Mouse (Mus musculus) megakaryocyte, embryonic 14.5 days (primary cell): Measurements from ENCODE around the gene Olfr576. TPM values are rescaled to one million over a fixed set of nuclear protein-coding genes. Genes with fewer than 3 reads are reported as not detected.

Experiments
- H3K27me3 ChIP-seq: replicated peaks from 2 replicates; pipeline ENCODE3; 2012; ENCODE audit warnings: inconsistent platforms
- H3K36me3 ChIP-seq: replicated peaks from 2 replicates; pipeline ENCODE3; 2012; ENCODE audit warnings: low read length, inconsistent platforms, mixed read lengths
- H3K4me1 ChIP-seq: 2 replicates; pipeline ENCODE4 v1.6.1; 2012; ENCODE audit warnings: inconsistent platforms
- H3K4me3 ChIP-seq: replicated peaks from 2 replicates; pipeline ENCODE3; 2012; ENCODE audit warnings: moderate library complexity, mild to moderate bottlenecking, inconsistent platforms
- H3K9me3 ChIP-seq: 2 replicates; pipeline ENCODE4 v1.6.1; 2012; ENCODE audit warnings: inconsistent platforms
- FLI1 ChIP-seq: IDR thresholded peaks from 2 replicates; pipeline ENCODE4 v1.6.1; 2012; ENCODE audit warnings: low read length, inconsistent platforms, mixed read lengths
- GATA1 ChIP-seq: IDR thresholded peaks from 3 replicates; pipeline ENCODE4 v1.6.1; 2012; ENCODE audit warnings: mixed read lengths, low read length, inconsistent platforms, borderline replicate concordance
- polyA plus RNA-seq: library from polyadenylated mRNA; stranded (reverse); fragments of >175 nt; gene quantifications from 2 replicates; pipeline ENCODE4 v1.2.3, GENCODE M21; 2012; ENCODE audit warnings: low replicate concordance; ENCODE audit not compliant: insufficient read depth

Gene Olfr576
- not detected in 2 replicates for polyA plus RNA-seq

DNA sequence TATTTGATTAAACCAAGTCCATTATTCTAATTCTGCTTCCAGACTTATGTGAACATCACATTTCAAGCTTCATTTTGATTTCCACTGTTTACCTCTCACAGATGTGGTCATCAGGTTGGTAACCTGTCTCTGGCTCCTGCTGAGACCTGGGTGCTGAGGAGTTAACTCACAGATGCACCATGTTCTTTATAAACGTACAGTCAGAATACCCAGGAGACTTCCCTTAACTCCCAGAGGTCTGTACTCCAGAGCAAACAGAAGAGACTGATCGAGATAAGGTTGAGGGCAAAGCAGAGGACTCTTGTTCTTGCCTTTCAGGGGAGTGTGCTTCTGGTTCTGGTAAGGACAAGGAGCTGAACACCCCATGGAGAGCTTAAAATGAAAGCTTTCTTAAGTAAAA lies at the start of gene Olfr576:
Gene Olfr576 (plus strand): TSS at position 301 of the 400 bp plus-strand sequence.
- no peaks in the 10 kb centered on the region for H3K36me3 ChIP-seq
- TF ChIP-seq FLI1 (no peak), GATA1 (no peak)
- H3K27me3 ChIP-seq = no peaks in the 10 kb centered on the region
- no peaks in the 10 kb centered on the region for H3K4me1 ChIP-seq
- no peak within 1 kb of the TSS for H3K4me3 ChIP-seq
- no peaks in the 10 kb centered on the region for H3K9me3 ChIP-seq

DNA sequence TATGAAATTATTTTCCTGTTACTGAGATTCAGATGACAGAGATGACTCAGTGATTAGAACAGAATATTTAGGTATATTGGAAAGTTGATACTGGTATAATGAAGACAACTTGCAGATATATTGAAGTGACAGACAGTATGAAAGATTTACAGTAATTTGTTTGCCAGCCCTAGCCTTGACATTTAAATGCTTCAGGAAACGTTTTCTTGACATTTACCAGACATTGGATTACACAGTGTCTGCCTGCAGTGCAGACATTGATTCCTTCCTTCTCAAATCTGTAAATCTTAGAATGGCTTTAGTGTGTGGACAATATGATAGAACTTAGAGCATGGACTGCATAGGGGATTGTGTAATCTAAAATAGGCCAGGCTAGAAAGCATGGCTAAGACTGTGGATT lies 47.2 kb upstream of the Olfr576 start:
- no peak for TF ChIP-seq GATA1
- no peak for TF ChIP-seq FLI1
- no peaks in the 10 kb centered on the region for H3K27me3 ChIP-seq
- no peaks in the 10 kb centered on the region for H3K9me3 ChIP-seq
- H3K36me3 ChIP-seq = no peaks in the 10 kb centered on the region
- no peak overlapping the region for H3K4me3 ChIP-seq
- no peaks in the 10 kb centered on the region for H3K4me1 ChIP-seq

DNA sequence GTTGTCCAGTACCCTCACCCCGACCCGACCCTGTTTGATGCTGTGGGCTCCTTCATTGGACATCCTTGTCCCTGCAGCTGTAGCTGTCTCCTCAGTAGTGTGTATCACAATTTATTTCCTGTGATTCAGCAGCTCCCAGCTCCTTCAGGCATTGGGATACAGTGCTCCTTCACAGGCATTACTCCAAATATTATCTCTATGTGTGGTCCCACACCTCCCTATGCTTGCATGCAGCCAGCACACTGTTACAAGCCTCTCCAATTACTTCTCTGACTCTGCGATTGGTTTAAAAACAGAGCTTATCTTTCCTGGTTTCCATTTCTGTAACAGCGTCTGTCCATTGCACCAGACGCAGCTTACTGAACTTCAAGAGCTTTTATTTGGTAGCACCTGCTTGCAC lies 46.1 kb upstream of the Olfr576 start:
- Histone ChIP-seq H3K27me3 (no peaks in the 10 kb centered on the region), H3K4me3 (no peak overlapping the region), H3K36me3 (no peaks in the 10 kb centered on the region), H3K9me3 (no peaks in the 10 kb centered on the region), H3K4me1 (no peaks in the 10 kb centered on the region)
- TF ChIP-seq GATA1 = no peak
- no peak for TF ChIP-seq FLI1

DNA sequence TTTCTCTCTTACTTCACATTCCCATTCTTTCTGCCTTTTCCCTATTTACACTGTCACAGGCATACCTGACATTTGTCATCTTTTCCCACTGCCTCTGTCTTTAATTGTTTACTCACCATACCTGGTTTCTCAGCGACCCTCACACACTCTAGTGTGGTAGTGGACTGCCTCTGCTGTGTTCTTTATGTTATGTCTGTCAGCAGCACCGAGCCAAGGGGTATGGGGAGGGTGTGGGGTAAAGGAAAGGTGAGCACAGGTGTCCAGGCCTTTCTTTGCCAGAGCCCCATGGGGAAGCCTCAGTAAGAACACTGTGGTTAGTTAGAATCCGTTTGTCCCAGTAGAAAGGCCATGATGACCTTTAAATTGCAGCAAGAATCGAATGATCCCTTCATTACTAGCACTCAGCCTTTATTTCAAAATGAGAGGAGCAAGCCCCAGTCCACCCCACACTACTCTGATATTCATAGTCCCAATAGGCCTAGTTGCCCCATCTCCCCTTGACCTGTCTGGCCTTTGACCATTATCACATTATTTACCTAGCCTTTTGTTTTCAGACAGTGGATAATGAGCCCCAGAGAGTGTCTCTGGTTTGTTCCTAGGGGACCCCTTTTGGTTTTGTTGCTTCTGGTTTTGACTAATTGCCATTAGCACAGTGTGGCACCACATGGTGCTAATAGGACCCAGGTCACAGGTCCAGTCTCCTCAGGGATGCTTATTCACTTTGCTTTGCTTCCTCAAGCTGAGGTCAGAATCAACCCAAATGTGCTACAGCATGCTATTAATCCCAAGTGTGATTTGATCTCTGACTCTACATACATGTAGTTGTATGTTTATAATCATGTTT lies 45.2 kb upstream of the Olfr576 start, which contains the start of gene Olfr571:
Gene Olfr571 (minus strand): TSS at position 505 of the 844 bp plus-strand sequence.
- Histone ChIP-seq H3K4me3 (no peak within 1 kb of the TSS), H3K27me3 (no peaks in the 10 kb centered on the region), H3K4me1 (no peaks in the 10 kb centered on the region), H3K36me3 (no peaks in the 10 kb centered on the region), H3K9me3 (no peaks in the 10 kb centered on the region)
- TF ChIP-seq GATA1 (no peak), FLI1 (no peak)

DNA sequence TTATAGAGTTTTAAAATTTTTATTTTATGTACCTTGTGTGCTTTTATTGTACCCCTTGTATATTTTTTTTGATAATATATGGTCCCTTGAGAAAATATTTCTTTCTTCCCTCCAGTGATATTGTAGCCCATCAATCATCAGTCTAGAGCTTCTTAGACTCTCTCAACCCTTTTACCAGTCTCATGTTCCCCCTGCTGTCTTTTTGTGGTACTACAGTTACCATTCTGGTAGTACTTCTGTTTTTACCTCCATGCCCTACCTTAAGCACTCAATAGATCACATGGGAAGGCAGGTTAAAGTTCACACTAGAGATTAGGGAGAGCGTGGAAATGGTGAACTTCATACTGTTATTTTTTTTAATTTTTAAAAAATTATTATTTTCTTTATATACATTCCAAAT lies 42.8 kb upstream of the Olfr576 start:
- H3K36me3 ChIP-seq = no peaks in the 10 kb centered on the region
- no peaks in the 10 kb centered on the region for H3K27me3 ChIP-seq
- no peak overlapping the region for H3K4me3 ChIP-seq
- no peaks in the 10 kb centered on the region for H3K9me3 ChIP-seq
- no peaks in the 10 kb centered on the region for H3K4me1 ChIP-seq
- TF ChIP-seq GATA1 = no peak
- TF ChIP-seq FLI1 = no peak

DNA sequence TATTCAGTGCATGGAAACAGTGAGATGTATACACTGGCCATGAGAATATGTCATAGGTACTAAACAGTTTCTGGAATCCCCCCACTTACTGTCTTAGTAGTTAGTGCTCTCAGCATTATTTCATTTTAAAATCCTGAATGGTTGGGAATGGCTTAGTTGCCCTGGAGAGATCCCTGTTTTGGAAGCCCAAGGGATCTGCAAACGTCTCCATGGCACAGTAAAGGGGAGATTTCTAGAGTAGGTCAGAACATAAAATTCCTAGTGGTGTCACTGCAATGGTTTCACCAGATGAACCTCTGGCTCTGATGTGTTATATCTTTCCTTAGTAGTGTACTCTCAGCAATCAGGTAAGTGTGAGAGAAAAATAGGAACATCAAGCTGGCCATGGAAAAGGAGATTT lies 38.4 kb upstream of the Olfr576 start, which contains the start of gene Olfr572:
Gene Olfr572 (plus strand): TSS at position 301 of the 400 bp plus-strand sequence.
- no peaks in the 10 kb centered on the region for H3K36me3 ChIP-seq
- no peaks in the 10 kb centered on the region for H3K4me1 ChIP-seq
- H3K27me3 ChIP-seq = no peaks in the 10 kb centered on the region
- no peak within 1 kb of the TSS for H3K4me3 ChIP-seq
- no peak for TF ChIP-seq FLI1
- TF ChIP-seq GATA1 = no peak
- no peaks in the 10 kb centered on the region for H3K9me3 ChIP-seq

DNA sequence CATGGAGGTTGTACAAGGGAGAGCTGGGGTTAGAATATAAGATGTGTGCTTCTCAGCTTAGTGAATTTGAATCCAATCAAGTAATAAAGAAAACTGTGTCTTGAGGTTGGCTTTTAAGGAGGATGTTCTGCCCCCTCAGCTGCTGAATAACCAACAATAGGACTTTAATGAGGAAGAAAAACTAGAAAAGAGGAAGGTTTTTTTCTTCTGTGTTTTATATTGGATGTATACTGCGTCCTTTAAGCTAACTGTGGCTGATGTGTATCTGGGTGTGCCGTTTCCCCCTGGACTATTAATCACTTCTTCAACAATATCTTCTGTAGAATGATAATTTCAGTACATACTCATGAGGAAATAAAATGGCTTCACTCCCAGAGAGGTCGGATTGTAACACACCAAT lies 35.4 kb upstream of the Olfr576 start:
- no peaks in the 10 kb centered on the region for H3K4me1 ChIP-seq
- no peaks in the 10 kb centered on the region for H3K27me3 ChIP-seq
- TF ChIP-seq GATA1 = no peak
- TF ChIP-seq FLI1 = no peak
- H3K9me3 ChIP-seq = no peaks in the 10 kb centered on the region
- no peak overlapping the region for H3K4me3 ChIP-seq
- no peaks in the 10 kb centered on the region for H3K36me3 ChIP-seq

DNA sequence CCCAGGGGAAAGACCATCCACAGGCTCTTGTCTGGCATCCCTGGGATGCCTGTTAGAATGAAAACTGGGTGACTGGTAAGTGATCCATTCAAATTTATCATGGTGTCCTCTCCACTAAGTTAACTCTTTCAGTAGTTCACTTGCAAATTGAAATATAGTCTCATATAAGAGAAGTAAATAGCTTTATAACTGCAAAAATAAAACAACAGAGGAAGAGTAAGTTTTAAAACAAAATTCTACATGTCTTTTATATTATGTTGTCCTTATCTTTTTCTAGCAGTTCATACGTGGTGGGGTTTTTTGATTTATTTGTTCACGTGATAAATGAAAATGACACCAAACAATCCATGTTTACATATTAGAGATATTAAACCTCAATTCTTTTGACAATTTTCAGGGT lies 20.0 kb upstream of the Olfr576 start, which contains the start of gene Olfr573-ps1:
Gene Olfr573-ps1 (minus strand): TSS at position 101 of the 400 bp plus-strand sequence.
- Histone ChIP-seq H3K27me3 (no peaks in the 10 kb centered on the region), H3K9me3 (no peaks in the 10 kb centered on the region), H3K4me1 (no peaks in the 10 kb centered on the region), H3K36me3 (no peaks in the 10 kb centered on the region), H3K4me3 (no peak within 1 kb of the TSS)
- TF ChIP-seq GATA1 (no peak), FLI1 (no peak)

DNA sequence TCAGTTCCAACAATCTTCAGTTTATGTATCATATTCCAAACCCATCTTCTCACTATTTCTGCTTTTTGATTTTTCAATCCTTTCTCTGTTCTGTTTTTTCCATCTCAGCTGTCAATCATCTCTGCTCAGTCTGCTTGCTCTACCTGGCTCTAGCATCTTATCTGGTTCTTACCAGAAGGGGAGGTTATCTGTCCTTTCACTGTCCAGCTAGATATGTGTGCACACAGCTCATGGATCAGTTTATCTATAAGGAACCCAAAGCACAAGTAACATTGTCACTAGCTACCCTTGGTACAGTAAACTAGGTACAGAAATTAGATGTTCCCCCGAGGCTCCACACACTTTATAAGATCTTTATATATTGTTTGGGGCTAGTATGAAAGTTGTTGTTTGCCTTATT lies 19.0 kb upstream of the Olfr576 start:
- Histone ChIP-seq H3K4me3 (no peak overlapping the region), H3K9me3 (no peaks in the 10 kb centered on the region), H3K4me1 (no peaks in the 10 kb centered on the region), H3K36me3 (no peaks in the 10 kb centered on the region), H3K27me3 (no peaks in the 10 kb centered on the region)
- TF ChIP-seq GATA1 = no peak
- no peak for TF ChIP-seq FLI1

DNA sequence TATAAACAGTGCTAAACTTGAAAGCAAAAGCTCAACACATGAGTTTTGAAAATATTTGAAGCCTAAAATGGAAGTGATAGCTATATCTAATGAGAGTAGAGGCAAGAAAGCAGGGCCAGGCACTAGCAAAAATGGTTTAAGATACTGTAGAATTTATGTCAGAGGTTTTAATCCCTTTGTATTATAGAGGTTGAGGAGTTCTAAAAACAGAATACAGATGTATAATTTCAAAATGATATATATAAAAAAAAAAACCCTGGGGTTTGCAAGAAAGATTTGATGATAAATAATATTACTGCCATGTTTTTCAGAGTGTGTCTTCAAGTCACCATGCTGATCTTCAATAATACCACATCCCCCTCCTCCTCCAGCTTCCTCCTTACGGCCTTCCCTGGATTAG lies 14.3 kb upstream of the Olfr576 start, which contains the start of gene Olfr574:
Gene Olfr574 (plus strand): TSS at position 301 of the 400 bp plus-strand sequence.
- Histone ChIP-seq H3K4me1 (no peaks in the 10 kb centered on the region), H3K4me3 (no peak within 1 kb of the TSS), H3K27me3 (no peaks in the 10 kb centered on the region), H3K36me3 (no peaks in the 10 kb centered on the region), H3K9me3 (no peaks in the 10 kb centered on the region)
- TF ChIP-seq FLI1 (no peak), GATA1 (no peak)

DNA sequence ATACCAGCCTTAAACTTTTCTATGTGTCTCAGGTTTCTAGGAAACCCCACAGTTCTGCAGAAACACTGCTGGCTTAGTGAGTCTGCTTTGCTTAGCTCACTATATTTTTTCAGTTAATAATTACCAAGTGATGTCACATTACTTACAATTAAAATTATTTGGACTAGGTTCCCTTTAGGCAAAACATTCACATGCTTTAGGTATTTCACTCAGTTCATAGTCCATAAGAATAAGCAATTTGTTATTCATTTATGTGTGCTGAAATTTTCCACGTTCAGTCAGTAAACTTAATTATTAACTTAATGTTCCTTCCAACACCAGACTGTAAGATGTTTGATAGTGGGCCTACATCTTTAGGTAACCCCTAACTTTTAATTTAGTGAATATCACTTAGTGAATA lies 11.7 kb upstream of the Olfr576 start:
- Histone ChIP-seq H3K4me3 (no peak overlapping the region), H3K4me1 (no peaks in the 10 kb centered on the region), H3K9me3 (no peaks in the 10 kb centered on the region), H3K36me3 (no peaks in the 10 kb centered on the region), H3K27me3 (no peaks in the 10 kb centered on the region)
- TF ChIP-seq GATA1 (no peak), FLI1 (no peak)
